11 mouse cellular contexts compared by ENCODE assay signal in genomic region chr5:130081181-130081881, GRCm38 (mm10). TPM values are rescaled to one million over a fixed set of nuclear protein-coding genes. Genes with fewer than 3 reads are reported as not detected.
DNase-seq lines count a peak whose midpoint lies in the region; ATAC-seq and TF ChIP-seq lines count a peak whose summit lies in the region.
"Had no signal": no experiment of that assay in that cellular context is flagged by ENCODE, and none has a peak within 500 bp of the region (broad histone marks: within the 10 kb centered on the region; RNA-seq: fewer than 3 reads in every experiment).

No protein-coding gene starts in this region.

- H3K4me2 ChIP-seq in forebrain, postnatal 0 days (ENCODE audit: low read depth): no peak overlapping the region
- H3K4me2 ChIP-seq in forebrain, embryonic 16.5 days (ENCODE audit: low read length): no peak overlapping the region
- no peak overlapping the region for H3K4me2 ChIP-seq in forebrain, embryonic 12.5 days

- no peaks in the 10 kb centered on the region for H3K36me3 ChIP-seq in forebrain, postnatal 0 days (ENCODE audit: insufficient read depth)
- no peaks in the 10 kb centered on the region; the same call in 1 of the 2 replicates for H3K36me3 ChIP-seq in forebrain, embryonic 16.5 days (ENCODE audit: control insufficient read depth, insufficient read depth)
- peaks cover 14% of the 10 kb centered on the region for H3K36me3 ChIP-seq in forebrain, embryonic 12.5 days (replicated peaks)
- H3K36me3 ChIP-seq: lung, embryonic 15.5 days had no signal

- DNase-seq in forebrain, postnatal 0 days: no peak
- DNase-seq in lung, postnatal 36 days: peak; percentile 26
- no peak for DNase-seq in lung, postnatal 25 days (ENCODE audit: low spot score)
- peak; percentile 26 to 60 for DNase-seq in spleen, postnatal 10 days (ENCODE audit: low spot score in 2 of 2)
- DNase-seq: adrenal gland, postnatal 25 days had no signal

- 98% methylated on average over 8 of the region's 8 CpGs for WGBS in forebrain, postnatal 0 days
- WGBS in forebrain, embryonic 16.5 days: 94% methylated on average over 8 of the region's 8 CpGs
- 97% methylated on average over 8 of the region's 8 CpGs for WGBS in forebrain, embryonic 12.5 days

- H3K27me3 ChIP-seq in forebrain, postnatal 0 days (ENCODE audit: insufficient read depth, low read length): no peaks in the 10 kb centered on the region
- H3K27me3 ChIP-seq in forebrain, embryonic 16.5 days (replicated peaks; ENCODE audit: control insufficient read depth, insufficient read depth, low read length): no peaks in the 10 kb centered on the region
- H3K27me3 ChIP-seq in forebrain, embryonic 12.5 days: no peaks in the 10 kb centered on the region
- H3K27me3 ChIP-seq: lung, embryonic 15.5 days; neural tube, embryonic 13.5 days had no signal

- no peak overlapping the region for H3K9ac ChIP-seq in forebrain, postnatal 0 days
- no peak overlapping the region for H3K9ac ChIP-seq in forebrain, embryonic 16.5 days (replicated peaks; ENCODE audit: low read depth, low read length)
- H3K9ac ChIP-seq in forebrain, embryonic 12.5 days: no peak overlapping the region
- H3K9ac ChIP-seq: lung, embryonic 15.5 days; neural tube, embryonic 13.5 days had no signal

- ATAC-seq in forebrain, postnatal 0 days: no peak
- ATAC-seq in forebrain, embryonic 16.5 days: no peak
- no peak for ATAC-seq in forebrain, embryonic 12.5 days (ENCODE audit: low FRiP score)
- no peak for ATAC-seq in activated CD4-positive, CD25-positive, alpha-beta regulatory T cell, adult 4 months

- no peaks in the 10 kb centered on the region for H3K9me3 ChIP-seq in forebrain, postnatal 0 days (ENCODE audit: low read length)
- no peaks in the 10 kb centered on the region for H3K9me3 ChIP-seq in forebrain, embryonic 16.5 days (ENCODE audit: control insufficient read depth, low read length)
- no peaks in the 10 kb centered on the region for H3K9me3 ChIP-seq in forebrain, embryonic 12.5 days
- H3K9me3 ChIP-seq: lung, embryonic 15.5 days; neural tube, embryonic 13.5 days had no signal

- no peak overlapping the region for H3K4me3 ChIP-seq in forebrain, postnatal 0 days (ENCODE audit: low read depth, low read length)
- H3K4me3 ChIP-seq in forebrain, embryonic 16.5 days (replicated peaks; ENCODE audit: low read length): no peak overlapping the region
- H3K4me3 ChIP-seq in brown adipose tissue, adult 24 weeks (ENCODE audit: insufficient read depth, low read depth, low read length): peak overlapping the region; percentile 38; the same call in 1 of the 2 replicates
- H3K4me3 ChIP-seq in forebrain, embryonic 12.5 days (replicated peaks): no peak overlapping the region
- H3K4me3 ChIP-seq: lung, embryonic 15.5 days had no signal

- H3K27ac ChIP-seq in forebrain, postnatal 0 days (ENCODE audit: low read depth, low read length): no peak overlapping the region
- no peak overlapping the region for H3K27ac ChIP-seq in forebrain, embryonic 16.5 days (ENCODE audit: low read length)
- H3K27ac ChIP-seq in brown adipose tissue, adult 24 weeks (replicated peaks; ENCODE audit: low read depth, low read length): no peak overlapping the region
- no peak overlapping the region for H3K27ac ChIP-seq in forebrain, embryonic 12.5 days
- H3K27ac ChIP-seq: lung, embryonic 15.5 days; neural tube, embryonic 13.5 days had no signal

- peak; percentile 40 for TF ChIP-seq CTCF in forebrain, postnatal 0 days (IDR thresholded peaks at IDR 0.05; ENCODE audit: low read depth)

- peaks cover 3% of the 10 kb centered on the region; the same call in 1 of the 2 replicates for H3K4me1 ChIP-seq in forebrain, postnatal 0 days (ENCODE audit: insufficient read depth)
- peaks cover 10% of the 10 kb centered on the region for H3K4me1 ChIP-seq in forebrain, embryonic 16.5 days (replicated peaks; ENCODE audit: control insufficient read depth, insufficient read depth, low read length)
- peaks cover 28% of the 10 kb centered on the region; the same call in 1 of the 2 replicates for H3K4me1 ChIP-seq in brown adipose tissue, adult 24 weeks (ENCODE audit: control insufficient read depth, insufficient read depth, insufficient read length, low read length)
- H3K4me1 ChIP-seq in forebrain, embryonic 12.5 days: peaks cover 9% of the 10 kb centered on the region; the same call in 1 of the 2 replicates

RNA-seq across cellular contexts. Expression of gene Tpst1, which starts 8.2 kb away (rescaled TPM):
- 50.7 and 55.3 TPM in 2 replicates for total RNA-seq in forebrain, postnatal 0 days (2014; rRNA removed)
- 50.3 and 55.4 TPM in 2 replicates for polyA plus RNA-seq in forebrain, postnatal 0 days (2015; fragmentation: Nextera tagmentation; extraction: Ambion mirVana)
- 59.5 and 66.1 TPM in 2 replicates for polyA plus RNA-seq in forebrain, embryonic 16.5 days (2015; fragmentation: Nextera tagmentation; extraction: Ambion mirVana)
- 11.6 and 14.3 TPM in 2 replicates for polyA plus RNA-seq in brown adipose tissue, adult 24 weeks (2012; ENCODE audit: insufficient read depth, insufficient read length, missing spikeins)
- 55.1 and 56.5 TPM in 2 replicates for polyA plus RNA-seq in forebrain, embryonic 12.5 days (2016; fragmentation: Nextera tagmentation; extraction: Ambion mirVana)
- polyA plus RNA-seq in activated CD4-positive, CD25-positive, alpha-beta regulatory T cell, adult 4 months (2017; shearing (Covaris generic)): 1 to 10 TPM; 1.4 to 3.1 TPM

RNA-seq across cellular contexts. Expression of gene Crcp, which starts 52.2 kb away (rescaled TPM):
- total RNA-seq in forebrain, postnatal 0 days (2014; rRNA removed): 63.2 and 69.1 TPM in 2 replicates
- polyA plus RNA-seq in forebrain, postnatal 0 days (2015; fragmentation: Nextera tagmentation; extraction: Ambion mirVana): 87.1 and 91.2 TPM in 2 replicates
- polyA plus RNA-seq in forebrain, embryonic 16.5 days (2015; fragmentation: Nextera tagmentation; extraction: Ambion mirVana): 73.7 and 81.4 TPM in 2 replicates
- polyA plus RNA-seq in brown adipose tissue, adult 24 weeks (2012; ENCODE audit: insufficient read depth, insufficient read length, missing spikeins): 21.9 and 23.3 TPM in 2 replicates
- 54.0 and 55.8 TPM in 2 replicates for polyA plus RNA-seq in forebrain, embryonic 12.5 days (2016; fragmentation: Nextera tagmentation; extraction: Ambion mirVana)
- polyA plus RNA-seq in activated CD4-positive, CD25-positive, alpha-beta regulatory T cell, adult 4 months (2017; shearing (Covaris generic)): 10 to 100 TPM; 43.7 to 70.6 TPM

RNA-seq across cellular contexts. Expression of gene Asl, which starts 52.3 kb away (rescaled TPM):
- 28.7 and 33.2 TPM in 2 replicates for total RNA-seq in forebrain, postnatal 0 days (2014; rRNA removed)
- polyA plus RNA-seq in forebrain, postnatal 0 days (2015; fragmentation: Nextera tagmentation; extraction: Ambion mirVana): 32.5 and 39.3 TPM in 2 replicates
- polyA plus RNA-seq in forebrain, embryonic 16.5 days (2015; fragmentation: Nextera tagmentation; extraction: Ambion mirVana): 26.5 and 32.5 TPM in 2 replicates
- 23.4 and 27.8 TPM in 2 replicates for polyA plus RNA-seq in brown adipose tissue, adult 24 weeks (2012; ENCODE audit: insufficient read depth, insufficient read length, missing spikeins)
- 20.9 and 23.5 TPM in 2 replicates for polyA plus RNA-seq in forebrain, embryonic 12.5 days (2016; fragmentation: Nextera tagmentation; extraction: Ambion mirVana)
- polyA plus RNA-seq in activated CD4-positive, CD25-positive, alpha-beta regulatory T cell, adult 4 months (2017; shearing (Covaris generic)): 100 to 1,000 TPM in 1 of 2 experiments, 10 to 100 TPM in 1; 88.6 to 112 TPM

Comparison
In these comparisons a context has a peak if more than half of its experiments do, and no peak if none do; other contexts are left out.
1. DNase-seq: peak in lung, postnatal 36 days (single experiment) and spleen, postnatal 10 days (2 of 2); none in forebrain, postnatal 0 days (single experiment) and lung, postnatal 25 days (single experiment).